Mouse (Mus musculus) megakaryocyte-erythroid progenitor cell, adult 5-6 weeks (primary cell): Measurements from ENCODE around the gene Tnfsf12. TPM values are rescaled to one million over a fixed set of nuclear protein-coding genes. Genes with fewer than 3 reads are reported as not detected.
"Not testable (repeated sequence)": the region's sequence is repeated elsewhere in the genome, so short reads cannot be mapped to it uniquely, and the experiment has no call there.

Experiments used
- ATAC-seq: replicated peaks from 2 replicates; pipeline ENCODE4 v1.8.0; 2016; ENCODE audit warnings: mild to moderate bottlenecking, inconsistent platforms; ENCODE audit not compliant: severe bottlenecking, poor library complexity, low FRiP score, low TSS enrichment
- total RNA-seq, 2 experiments: library from RNA; stranded (forward) in 1 of 2; stranded (reverse) in 1 of 2; fragments of 200-1000, 215-1000 nt in 1 of 2; fragments of >200 nt in 1 of 2; fragmentation: Nextera tagmentation in 1 of 2; gene quantifications; 2 replicates each; pipeline ENCODE4 v1.2.3; 2014 to 2017

Tnfsf12 gene
- total RNA-seq (2014; fragmentation: Nextera tagmentation), result 4.7 TPM in 1 of 2 replicates, not detected in the other
- total RNA-seq (2017), result 0.47 TPM in 1 of 2 replicates, not detected in the other

DNA sequence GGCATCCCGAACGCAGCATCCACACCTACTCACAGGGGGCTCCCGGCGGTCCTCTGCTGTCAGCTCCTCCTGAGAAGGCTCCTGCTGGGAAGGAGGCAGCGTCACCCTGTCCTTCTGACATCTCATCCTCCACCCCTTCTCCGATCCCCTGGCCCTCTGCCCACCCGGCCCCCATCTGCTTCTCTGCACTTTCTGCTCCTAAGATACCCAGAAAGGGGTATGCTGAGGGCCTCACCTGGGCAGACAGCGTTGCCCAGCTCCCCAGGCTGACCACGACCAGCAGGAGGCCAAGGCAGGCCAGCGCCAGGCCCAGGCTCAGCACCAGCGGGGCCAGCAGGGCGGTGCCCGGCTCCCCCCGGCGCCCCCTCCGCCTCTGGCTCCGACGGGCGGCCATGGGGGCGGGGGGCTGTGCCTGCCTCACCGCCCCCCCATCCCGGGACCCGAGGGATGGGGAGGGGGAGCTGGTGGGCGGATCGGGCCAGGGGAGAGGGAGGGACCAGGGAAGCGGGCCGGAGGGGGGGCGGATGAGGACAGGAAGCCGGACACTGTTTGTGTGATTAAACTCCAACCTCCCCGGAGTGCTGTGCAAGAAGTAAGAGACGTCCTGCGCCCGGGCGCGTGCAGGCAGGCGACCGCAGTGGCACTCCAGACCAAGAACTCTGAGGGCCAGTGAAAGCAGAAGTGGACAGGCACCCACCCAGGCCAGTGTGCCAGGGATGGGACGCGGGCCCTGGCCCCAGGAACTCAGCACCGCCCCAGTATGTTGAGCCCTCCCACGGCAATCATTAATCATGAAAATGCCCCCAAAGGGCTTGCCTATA lies at the start of gene Tnfsf12, which contains the start of gene Tnfsfm13:
TSS of gene Tnfsf12 (minus strand) at position 489 of the 821 bp plus-strand sequence.
TSS of gene Tnfsfm13 (minus strand) at position 738 of the 821 bp plus-strand sequence.
- peak; percentile 21; the same call in 1 of the 2 replicates for ATAC-seq

DNA sequence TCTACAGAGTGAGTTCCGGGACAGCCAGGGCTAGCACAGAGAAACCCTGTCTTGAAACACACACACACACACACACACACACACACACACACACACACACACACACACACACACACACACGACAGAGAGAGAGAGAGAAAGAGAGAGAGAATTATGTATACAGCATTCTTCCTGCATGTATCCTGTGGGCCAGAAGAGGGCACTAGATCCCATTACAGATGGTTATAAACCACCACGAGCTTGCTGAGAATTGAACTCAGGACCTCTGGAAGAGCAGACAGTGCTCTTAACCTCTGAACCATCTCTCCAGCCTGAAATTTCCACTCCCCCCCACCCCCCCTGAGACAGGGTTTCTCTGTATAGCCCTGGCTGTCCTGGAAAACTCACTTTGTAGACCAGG lies 35.8 kb upstream of the Tnfsf12 start:
- not testable (repeated sequence) for ATAC-seq

DNA sequence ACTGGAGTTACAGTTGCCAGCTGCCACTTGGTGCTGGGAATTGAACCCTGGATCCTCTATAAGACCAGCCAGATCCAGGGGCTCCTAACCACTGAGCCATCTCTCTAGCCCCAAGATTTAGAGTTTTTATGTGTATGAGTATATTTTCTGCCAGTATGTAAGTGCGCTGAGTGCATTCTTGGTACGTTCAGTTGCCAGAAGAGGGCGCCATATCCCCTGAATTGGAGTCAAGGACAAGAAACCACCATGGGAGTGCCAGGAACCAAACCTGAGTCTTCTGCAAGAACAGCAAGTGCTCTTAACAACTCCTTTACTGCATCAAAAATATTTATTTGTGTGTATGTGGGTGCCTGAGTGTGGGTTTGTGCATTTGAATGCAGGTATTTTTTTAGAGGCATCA lies 33.4 kb upstream of the Tnfsf12 start:
- ATAC-seq, result peak; percentile 65

DNA sequence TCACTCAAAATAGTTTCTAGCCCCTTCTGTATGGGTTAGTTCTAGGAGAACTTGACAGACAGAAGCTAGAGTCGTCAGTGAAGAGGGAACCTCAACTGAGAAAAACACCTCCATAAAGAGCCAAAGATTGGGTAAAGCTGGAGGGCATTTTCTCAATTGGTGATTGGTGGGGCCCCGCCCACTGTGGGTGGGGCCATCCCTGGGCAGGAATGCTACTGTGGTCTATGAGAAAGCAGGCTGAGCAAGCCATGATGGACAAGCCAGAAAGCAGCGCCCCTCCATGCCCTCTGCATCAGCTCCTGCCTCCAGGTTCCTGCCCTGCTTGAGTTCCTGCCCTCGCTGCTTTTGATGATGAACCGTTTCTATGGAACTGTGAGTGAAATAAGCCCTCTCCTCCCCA lies 30.3 kb upstream of the Tnfsf12 start:
- no peak for ATAC-seq

DNA sequence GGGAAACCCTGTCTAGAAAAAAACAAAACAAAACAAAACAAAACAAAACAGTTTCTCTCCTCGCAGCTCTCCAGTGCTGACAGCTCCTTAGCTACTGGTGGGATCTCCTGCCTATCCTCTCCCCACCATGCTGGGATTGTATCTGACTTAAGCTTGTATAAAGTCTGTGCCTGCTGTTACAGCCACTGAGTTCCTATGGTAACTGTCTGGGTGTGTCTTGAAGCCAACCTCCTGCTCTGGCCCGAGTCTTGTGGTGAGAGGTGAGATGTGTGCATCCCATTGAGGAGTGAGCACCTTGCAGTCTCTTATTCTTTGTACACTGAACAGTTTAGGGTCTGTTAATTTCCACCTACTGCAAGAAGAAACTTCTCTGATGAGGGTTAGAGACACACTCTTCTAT lies 27.4 kb upstream of the Tnfsf12 start:
- no peak for ATAC-seq

DNA sequence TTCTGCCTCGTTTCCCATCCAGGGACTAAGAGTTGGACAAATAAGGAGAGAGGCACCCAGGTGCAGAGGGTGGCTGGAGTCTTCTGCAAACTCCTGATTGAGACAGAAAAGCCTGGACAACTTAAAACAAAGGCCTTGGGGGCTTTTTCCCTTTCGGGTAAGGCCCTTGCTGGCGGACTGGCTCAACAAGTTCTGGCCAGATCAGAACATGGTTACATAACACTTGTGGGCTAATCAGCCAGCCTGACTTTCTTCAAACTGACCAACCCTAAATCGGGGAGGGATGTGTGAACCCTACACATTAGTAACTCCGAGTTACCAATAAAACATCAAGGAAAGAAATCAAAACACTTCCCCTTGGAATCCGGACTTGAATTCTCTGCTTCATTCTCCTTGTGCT lies 25.2 kb upstream of the Tnfsf12 start:
- no peak for ATAC-seq

DNA sequence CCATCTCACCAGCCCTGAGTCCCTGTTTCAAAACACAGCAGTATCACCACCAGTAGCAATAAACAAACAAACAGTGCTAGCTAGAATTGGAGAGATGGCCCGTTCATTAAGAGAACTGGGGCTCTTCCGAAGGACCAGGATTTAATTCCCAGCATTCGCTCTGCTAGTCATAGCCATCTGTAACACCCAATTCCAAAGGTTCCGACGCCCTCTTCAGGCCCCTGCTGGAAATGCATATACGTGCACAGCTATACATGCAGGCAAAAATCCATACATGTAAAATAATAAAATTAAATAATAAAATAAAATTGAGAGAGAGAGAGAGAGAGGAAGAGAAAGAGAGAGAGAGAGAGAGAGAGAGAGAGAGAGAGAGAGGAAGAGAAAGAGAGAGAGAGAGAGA lies 23.8 kb upstream of the Tnfsf12 start:
- no peak for ATAC-seq

DNA sequence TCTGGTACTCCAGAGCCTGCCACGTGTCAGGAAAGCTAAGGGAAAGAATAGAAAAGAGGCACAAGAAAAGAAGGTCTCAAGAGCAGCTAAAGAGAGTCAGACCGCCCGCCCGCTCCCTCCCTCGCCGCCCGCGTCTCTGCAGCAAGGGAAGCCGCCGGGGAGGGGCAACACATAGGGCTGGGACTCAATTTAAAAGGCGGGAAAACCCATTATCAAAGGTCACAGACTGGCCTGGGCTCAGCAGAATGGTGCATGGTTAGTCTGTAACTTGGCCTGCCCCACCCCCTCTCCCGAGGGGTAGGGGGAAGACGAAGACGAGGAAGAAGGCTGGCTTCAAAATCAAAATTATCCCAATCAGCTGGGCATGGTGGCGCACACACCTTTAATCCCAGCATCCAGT lies 23.0 kb upstream of the Tnfsf12 start:
- no peak for ATAC-seq

DNA sequence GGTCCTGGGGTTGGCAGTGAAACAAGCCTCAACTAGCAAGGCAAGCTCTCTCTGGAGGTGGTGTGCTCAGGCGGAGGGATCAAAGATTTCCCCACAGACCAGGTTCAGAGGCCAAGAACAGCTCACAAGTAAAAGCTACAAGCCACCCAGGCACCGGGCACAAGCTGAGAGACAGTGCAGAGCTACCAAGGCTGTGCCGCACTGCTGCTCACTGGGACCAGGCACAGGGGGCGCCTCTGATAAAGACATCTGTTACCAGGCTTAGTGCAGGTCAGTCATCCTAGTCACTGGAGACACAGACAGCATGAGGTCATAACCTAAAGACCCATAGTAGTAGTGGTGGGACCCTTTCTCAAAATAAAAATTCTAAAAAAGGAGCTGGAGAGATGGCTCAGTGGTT lies 21.3 kb upstream of the Tnfsf12 start:
- no peak for ATAC-seq

DNA sequence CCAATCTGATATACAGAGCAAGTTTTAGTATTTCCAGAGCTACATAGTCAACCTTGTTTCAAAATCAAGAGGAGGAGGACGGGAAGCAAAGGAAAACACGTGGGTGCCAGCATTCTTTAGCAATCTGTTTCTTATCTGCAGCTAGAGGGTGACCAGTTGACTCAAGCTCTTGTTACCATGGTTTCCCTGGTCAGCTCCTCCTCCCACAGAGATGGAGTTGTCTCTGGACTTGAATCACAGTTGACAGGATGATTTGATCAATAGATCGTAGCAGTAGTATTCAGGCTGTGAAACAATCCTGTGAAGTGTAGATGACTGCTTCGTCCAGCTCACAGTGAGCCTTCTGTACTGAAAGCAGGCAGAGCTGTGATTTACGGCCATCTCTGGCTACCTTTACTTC lies 20.3 kb upstream of the Tnfsf12 start:
- no peak for ATAC-seq

DNA sequence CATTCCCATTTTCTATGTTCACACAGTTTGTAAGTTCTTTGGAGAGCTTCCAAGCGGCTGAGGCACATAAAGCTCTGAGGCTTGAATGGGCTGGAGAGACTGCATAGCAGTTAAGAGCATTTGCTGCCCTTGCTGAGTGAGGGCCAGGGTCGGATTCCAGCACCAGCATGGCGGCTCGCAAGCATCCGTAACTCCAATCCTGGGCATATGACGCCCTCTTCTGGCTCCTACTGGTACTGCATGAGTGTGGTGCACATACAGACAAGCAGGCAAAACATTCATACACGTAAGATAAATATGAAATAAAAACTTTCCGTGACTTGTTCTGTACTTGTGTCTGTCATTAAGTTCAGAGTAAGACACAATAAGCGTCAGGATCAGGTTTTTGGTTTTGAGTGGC lies 19.8 kb upstream of the Tnfsf12 start:
- ATAC-seq, result no peak

DNA sequence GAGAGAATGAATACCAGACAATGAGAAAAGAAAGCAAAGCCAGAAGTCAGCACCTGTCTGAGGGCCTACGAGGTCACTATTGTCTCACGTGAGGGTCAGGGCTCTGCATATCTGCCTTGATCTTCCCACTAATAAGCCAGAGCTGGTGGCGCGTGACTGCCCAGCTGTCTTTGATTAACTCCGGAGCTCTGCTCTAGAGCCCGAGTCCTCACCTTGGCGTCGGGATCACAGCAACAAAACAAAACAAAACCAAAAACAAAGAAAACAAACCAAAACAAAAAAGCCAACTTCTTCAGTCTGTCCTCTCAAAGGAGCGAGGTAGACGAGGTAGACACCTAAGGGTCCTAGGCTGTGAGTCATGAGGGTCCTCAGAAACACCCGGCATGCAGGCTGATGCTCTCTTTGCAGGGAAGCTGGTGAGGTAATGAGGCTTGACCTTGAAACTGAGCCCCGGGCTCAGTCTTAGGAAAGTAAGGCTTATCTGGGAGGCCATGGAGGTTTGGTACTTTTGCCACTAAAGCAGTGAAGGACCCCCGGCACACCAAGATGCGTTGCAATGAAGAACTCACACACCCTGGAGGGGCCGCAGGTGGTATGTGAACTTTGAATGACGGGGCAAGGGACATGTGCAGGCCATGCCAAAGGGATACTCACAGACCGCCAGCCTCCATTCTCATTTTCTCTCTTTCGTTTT lies 19.1 kb upstream of the Tnfsf12 start:
- no peak for ATAC-seq

DNA sequence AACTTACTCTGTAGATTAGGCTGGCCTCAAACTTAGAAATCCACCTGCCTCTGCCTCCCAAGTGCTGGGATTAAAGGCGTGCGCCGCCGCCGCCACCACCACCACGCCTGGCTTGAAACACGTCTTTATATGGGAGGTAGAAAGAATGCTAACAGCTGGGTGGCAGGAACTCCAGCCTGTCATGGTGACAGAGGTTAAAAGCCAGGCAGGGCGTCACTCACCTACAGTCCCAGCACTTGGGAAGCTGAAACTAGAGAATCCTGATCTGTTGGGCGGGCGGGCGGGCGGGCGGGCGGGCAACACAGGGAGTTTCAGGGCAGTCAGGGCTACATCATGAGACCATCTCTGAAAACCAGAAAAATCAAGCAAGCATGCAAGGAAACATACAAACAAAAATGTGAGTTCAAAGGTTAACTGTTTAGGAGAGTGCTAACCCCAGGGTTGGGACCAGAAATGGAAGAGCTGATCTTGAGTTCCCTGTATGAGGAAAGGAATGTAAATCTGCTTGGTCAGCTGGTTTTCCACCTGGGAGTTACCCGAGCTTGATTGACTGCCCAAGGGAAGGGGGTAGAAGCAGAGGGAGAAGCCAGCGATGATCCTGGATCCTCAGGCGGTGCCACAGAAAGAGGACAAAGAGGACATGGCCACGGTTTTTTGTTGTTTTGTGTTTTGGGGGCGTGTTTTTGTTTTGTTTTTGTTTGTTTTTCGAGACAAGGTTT lies 17.5 kb upstream of the Tnfsf12 start:
- no peak for ATAC-seq

DNA sequence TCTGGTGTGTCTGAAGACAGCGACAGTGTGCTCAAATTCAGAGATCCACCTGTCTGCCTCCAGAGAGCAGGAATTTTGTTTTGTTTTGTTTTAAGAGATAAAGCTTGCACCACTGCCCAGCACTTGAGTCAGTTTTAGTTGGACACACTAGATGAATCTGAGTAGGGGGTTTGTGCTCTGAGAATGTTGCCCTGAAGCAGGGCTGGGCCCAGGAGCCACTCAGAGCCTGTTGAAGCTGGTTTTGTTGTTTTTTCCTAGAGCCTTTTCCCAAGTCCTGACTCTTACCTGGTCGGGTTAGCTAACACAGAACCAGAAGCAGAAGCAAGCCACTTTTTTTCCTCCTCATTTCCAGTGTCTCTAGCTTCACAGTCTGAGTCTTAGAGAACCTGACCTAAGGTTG lies 15.4 kb upstream of the Tnfsf12 start:
- ATAC-seq, result no peak

DNA sequence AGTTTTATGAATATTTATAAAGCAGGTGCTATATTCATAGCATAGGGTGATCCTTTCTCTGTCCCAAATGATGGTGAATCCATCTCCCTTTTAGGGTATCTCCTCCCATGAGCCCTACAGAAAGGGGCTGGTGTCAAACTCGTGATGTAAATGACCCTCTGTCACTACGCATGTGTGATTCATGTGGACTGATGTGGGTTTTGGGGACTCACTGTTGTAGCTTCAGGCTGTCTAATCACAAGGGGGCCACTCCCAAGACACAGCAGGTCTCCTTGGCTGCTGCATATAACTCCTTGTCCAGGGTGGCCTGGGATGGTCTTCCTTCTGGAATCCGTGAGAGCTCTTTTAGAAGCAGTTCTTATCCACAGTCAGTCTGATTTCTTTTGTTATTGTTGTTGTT lies 14.8 kb upstream of the Tnfsf12 start:
- ATAC-seq, result no peak

DNA sequence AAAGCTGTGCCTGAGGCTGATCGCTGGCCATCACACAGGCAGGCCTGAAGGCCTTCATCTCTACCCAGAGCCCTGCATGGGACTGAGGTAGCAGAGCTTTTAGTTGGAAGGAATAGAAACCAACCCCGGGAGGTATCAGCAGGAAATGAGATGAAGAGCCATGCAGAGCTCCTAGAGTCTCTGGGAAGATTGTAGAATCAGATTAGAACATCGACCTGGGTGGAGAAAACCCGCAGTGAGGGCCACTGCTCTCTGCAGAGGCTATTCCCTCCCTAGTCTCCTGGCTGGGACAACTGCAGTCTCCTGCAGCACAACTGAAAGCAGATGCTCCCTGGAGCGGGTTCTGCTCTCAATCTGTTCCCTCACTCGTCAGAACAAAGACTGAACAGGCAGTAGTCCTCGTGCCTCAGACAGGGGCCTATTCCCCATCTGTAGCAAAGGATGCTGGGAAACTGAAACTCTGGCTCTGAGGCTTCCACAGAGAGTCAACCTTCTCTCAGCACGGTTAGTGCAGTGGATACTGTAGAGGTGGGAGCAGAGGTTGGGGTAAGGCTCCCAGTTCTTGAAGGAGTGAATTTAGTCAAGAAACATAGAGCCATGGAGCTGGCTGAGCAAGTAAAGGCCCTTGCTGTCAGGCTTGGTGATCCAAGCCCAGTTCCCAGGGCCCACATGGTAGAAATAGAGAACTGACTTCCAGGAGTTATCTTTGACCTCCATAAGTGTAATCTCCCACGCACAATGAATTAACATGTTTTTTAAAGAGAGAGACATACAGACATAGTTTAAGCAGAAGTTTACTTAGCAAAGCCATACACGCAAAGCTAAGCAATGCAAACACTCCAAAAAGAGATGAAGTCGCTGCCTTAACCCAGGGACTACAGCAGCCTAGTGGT lies 14.2 kb upstream of the Tnfsf12 start:
- peak; percentile 27; the same call in 1 of the 2 replicates for ATAC-seq

DNA sequence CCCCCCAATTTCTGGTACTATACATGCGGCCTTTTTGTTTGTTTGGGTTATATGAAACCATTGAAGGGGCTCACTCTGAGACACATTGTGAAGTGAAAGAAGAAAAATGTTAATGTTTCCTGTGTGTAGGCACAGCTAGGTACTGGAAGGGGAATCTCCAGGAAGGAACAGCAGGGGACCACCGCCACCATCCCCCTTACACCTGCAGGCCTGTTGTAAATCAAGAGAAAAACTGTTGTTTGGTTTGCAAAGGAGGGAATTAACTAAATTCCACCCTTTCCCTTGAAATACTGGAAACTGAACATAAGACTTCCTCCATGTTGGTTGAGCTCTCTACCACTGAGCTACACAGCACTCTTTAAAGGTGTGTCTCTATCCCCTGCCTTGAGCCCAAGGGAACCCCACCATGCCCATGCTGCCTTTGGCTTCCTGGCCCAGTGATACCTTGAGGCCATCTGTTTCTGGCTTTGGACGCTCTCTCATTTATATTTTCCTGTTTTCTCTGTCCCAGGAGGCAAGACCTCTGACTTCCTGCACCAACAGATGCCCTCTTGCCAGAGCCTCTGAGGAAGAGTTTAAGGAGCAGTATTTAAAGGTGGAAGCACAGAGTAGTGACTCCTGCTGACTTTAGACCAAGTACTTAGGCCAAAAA lies 13.1 kb upstream of the Tnfsf12 start:
- no peak for ATAC-seq

DNA sequence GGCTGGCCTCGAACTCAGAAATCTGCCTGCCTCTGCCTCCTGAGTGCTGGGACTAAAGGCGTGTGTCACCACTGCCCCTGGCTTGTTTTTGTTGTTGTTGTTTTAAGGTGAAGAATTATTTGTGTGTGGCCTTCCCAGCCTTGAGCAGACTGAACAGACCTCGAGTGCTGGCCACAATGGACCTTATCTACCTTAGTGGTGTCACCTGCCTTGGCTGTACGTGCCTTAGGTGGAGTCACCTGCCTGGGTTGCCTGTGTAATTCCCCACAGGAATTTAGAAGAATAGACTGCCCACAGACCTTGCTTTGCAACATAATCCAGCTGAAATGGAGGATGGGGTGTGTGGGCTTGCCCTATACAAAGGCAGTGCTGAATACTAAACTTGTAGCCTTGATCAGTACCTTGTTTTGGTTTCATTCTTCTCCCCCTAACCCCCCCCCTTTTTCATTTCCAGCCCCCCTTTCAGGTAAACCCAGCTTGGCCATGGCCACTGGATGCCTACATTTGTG lies 12.3 kb upstream of the Tnfsf12 start:
- ATAC-seq, result no peak

DNA sequence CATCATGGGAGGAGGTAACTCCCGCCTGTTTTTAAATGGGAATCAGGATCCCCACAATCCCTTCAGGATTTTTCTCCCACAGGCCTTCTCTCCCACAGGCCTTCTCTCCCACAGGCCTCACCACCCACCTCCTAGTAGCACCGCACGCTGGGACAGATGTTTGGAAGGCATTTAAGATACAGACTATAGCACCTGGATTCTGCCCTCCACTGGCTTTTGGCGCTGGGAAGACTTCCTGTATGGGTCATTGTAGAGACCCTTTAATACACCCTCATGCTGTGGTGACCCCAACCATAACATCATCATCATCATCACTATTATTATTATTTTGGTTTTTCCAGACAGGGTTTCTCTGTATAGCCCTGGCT lies 11.8 kb upstream of the Tnfsf12 start:
- ATAC-seq, result no peak
